Mouse (Mus musculus): ENCODE results near the gene Rwdd4a.

DNA sequence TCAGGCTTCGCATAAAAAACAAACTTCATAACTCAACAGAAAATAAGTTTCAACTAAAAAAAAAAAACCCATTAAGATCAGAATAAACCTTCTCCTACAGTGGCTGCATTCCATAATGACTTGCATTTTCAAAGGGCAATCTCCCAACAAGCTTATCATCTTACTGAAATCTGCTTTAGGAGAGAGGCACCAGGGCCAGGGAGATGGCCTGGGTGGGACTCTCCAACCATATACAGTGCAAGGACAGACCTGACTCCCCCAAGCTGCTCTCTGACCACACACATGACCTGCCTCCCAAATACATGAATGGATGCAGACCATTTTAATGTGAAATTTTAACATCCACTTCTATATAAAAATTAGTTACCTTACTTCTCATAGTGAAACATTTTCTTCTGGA is 5.4 kb upstream of the Rwdd4a start:
- TF ChIP-seq CTCF (IDR thresholded peaks at IDR 0.05; ENCODE audit: low read depth) (no peak), EP300 (IDR thresholded peaks at IDR 0.05; ENCODE audit: low read depth) (no peak)
